Mouse (Mus musculus) pancreas, adult 10 weeks (tissue): ENCODE measurements around the gene Wt1. TPM values are rescaled to one million over a fixed set of nuclear protein-coding genes. Genes with fewer than 3 reads are reported as not detected.

Experiments
- polyA plus RNA-seq: library from polyadenylated mRNA; stranded (reverse); fragments of 350-450 nt; fragmentation: Illumina TruSeq; extraction: RNeasy Lipid Tissue Mini Kit (QIAGEN cat#74804); gene quantifications from one replicate; pipeline ENCODE4 v1.2.3, GENCODE M21; 2015; ENCODE audit warnings: low read depth, low replicate concordance; ENCODE audit not compliant: insufficient read depth

Gene Wt1
- 7.3 TPM for polyA plus RNA-seq

GRCm38 (mm10) chr2:105126279-105126678 lies at the start of gene Wt1:
Gene Wt1 (plus strand): TSS chr2:105126529.

GRCm38 (mm10) chr2:105091718-105092117 lies 34.6 kb upstream of the Wt1 start, which contains the start of gene Gm11060:
Gene Gm11060 (plus strand): TSS chr2:105092018.

Other genes with a start within 250 kb of the Wt1 start
- gene Eif3m, start 109.4 kb upstream of the Wt1 start, polyA plus RNA-seq = 51.6 TPM
- gene Gm11060, start 34.5 kb upstream of the Wt1 start, polyA plus RNA-seq = not detected
- not detected for gene Them7, start 97.8 kb downstream of the Wt1 start, polyA plus RNA-seq